Mouse (Mus musculus): Measurements from ENCODE around the gene Ripply1. TPM values are rescaled to one million over a fixed set of nuclear protein-coding genes. Genes with fewer than 3 reads are reported as not detected.

Ripply1 gene
- not detected for total RNA-seq (2023)

DNA sequence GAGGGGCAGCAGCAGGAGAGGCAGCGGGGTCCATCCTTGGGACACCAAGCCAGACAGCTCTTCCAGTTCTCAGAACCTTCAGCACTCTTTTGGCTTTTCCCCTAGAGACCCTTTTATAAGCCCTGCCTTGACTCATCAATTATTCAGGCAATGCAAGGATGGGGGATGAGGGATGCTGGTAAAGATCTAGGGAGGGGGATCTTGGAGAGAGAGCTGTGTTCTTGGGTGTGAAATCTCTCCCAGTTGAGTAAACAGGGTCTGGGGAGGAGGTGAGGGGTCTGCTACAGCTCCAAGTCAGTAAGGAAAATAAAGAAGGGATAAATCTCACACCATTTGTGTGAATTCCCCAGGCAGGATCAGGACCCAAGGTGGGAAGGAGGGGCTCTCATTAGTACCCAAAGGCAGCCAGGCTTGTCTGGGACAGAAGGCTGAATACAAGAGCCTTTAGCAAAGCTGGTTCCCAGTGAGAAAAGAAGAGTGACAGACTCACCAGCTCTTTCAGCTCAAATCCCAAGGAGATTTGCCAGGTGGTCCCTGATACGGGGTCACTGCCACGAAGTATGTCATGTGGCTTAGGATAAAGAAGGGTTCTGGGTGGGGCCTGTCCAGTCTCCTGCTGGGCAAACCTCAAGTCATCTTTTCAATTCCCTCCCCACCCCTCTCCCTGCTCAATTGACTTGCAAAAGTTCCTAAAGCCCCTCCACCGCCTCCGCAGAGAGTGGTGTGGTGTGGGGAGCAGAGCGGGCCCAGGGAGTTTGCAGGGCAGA, at the start of gene Ripply1:
Ripply1 (minus strand) TSS at position 76 of the 767 bp plus-strand sequence.

DNA sequence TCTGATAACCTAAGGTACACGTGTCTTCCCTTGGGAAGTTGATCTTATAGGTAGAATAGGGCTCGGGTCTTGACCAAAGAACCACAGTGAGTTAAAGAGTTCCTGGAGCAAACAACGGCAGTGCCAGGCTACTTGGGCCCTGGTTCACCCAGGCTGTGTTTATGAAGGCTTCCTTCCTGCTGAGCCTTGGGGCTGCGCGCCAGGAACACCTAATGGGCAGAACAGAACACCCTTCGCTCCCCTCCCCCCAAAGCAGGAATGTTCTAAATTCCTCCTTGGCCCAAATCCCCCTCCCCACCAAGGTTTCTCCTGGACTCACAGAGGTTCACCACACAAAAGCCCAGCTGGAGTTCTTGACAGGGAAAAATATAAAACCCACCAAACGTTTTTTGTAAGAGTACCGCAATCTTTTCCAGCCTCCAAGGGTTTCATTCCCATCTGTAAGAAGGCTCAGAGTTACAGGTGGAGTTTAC, 18.3 kb upstream of the Ripply1 start, which contains the start of gene Cldn2:
Cldn2 (plus strand) TSS at position 423 of the 473 bp plus-strand sequence.

Other genes starting within 250 kb of the Ripply1 start
- 1 to 10 TPM in 1 of 2 experiments, under 1 TPM in 1; 0.64 to 1.3 TPM for gene Rnf128, start 219.0 kb downstream of the Ripply1 start, total RNA-seq (2023)
- 10 to 100 TPM in 1 of 2 experiments, 1 to 10 TPM in 1; 8.8 to 10.8 TPM for gene Tbc1d8b, start 97.4 kb downstream of the Ripply1 start, total RNA-seq (2023)
- not detected for gene Gm15013, start 67.9 kb downstream of the Ripply1 start, total RNA-seq (2023)
- not detected for gene Cldn2, start 18.5 kb upstream of the Ripply1 start, total RNA-seq (2023)
- gene Morc4, start 89.3 kb upstream of the Ripply1 start, total RNA-seq (2023), result not detected
- gene Rbm41, start 216.2 kb upstream of the Ripply1 start, total RNA-seq (2023), result 10 to 100 TPM; 31.9 to 36.6 TPM